Mouse (Mus musculus): ENCODE measurements around the gene Bpifb1.
"Not testable (repeated sequence)": the region's sequence is repeated elsewhere in the genome, so short reads cannot be mapped to it uniquely, and the experiment has no call there.

The Bpifb1 gene

GRCm38 (mm10) chr2:154211121-154211520 lies 20.5 kb downstream of the Bpifb1 start:
- no peak for DNase-seq (ENCODE audit: extremely low spot score)

- DNase-seq (ENCODE audit: extremely low spot score) = no peak
Measured at GRCm38 (mm10) chr2:154211881-154212280, 21.3 kb downstream of the Bpifb1 start.

- peak; percentile 67 for DNase-seq (ENCODE audit: extremely low spot score)
Measured at GRCm38 (mm10) chr2:154215191-154215590, 24.6 kb downstream of the Bpifb1 start.

GRCm38 (mm10) chr2:154219950-154220349 lies 29.3 kb downstream of the Bpifb1 start:
- no peak for DNase-seq (ENCODE audit: extremely low spot score)

GRCm38 (mm10) chr2:154223265-154223916 lies 32.8 kb downstream of the Bpifb1 start, which contains the start of gene Bpifb5:
Bpifb5 (plus strand) TSS chr2:154223742.
- DNase-seq (ENCODE audit: extremely low spot score) = peak; percentile 73

GRCm38 (mm10) chr2:154223917-154224273 lies 33.3 kb downstream of the Bpifb1 start:
- DNase-seq (ENCODE audit: extremely low spot score) = peak; percentile 59

- DNase-seq (ENCODE audit: extremely low spot score) = no peak
Measured at GRCm38 (mm10) chr2:154226991-154227390, 36.4 kb downstream of the Bpifb1 start.

- DNase-seq (ENCODE audit: extremely low spot score) = no peak
Measured at GRCm38 (mm10) chr2:154227830-154228229, 37.2 kb downstream of the Bpifb1 start.

GRCm38 (mm10) chr2:154233426-154233825 lies 42.8 kb downstream of the Bpifb1 start:
- no peak for DNase-seq (ENCODE audit: extremely low spot score)

GRCm38 (mm10) chr2:154240771-154241170 lies 50.2 kb downstream of the Bpifb1 start:
- DNase-seq (ENCODE audit: extremely low spot score) = no peak

GRCm38 (mm10) chr2:154242726-154243125 lies 52.1 kb downstream of the Bpifb1 start:
- DNase-seq (ENCODE audit: extremely low spot score) = not testable (repeated sequence)

GRCm38 (mm10) chr2:154243356-154244036 lies 52.9 kb downstream of the Bpifb1 start:
- no peak for DNase-seq (ENCODE audit: extremely low spot score)

GRCm38 (mm10) chr2:154245322-154245721 lies 54.7 kb downstream of the Bpifb1 start:
- no peak for DNase-seq (ENCODE audit: extremely low spot score)

GRCm38 (mm10) chr2:154255254-154255653 lies 64.6 kb downstream of the Bpifb1 start:
- DNase-seq (ENCODE audit: extremely low spot score) = not testable (repeated sequence)

- no peak for DNase-seq (ENCODE audit: extremely low spot score)
Measured at GRCm38 (mm10) chr2:154255770-154256169, 65.2 kb downstream of the Bpifb1 start.

- not testable (repeated sequence) for DNase-seq (ENCODE audit: extremely low spot score)
Measured at GRCm38 (mm10) chr2:154257554-154257953, 66.9 kb downstream of the Bpifb1 start, which contains the start of gene Bpifb9a. Bpifb9a (plus strand) TSS chr2:154257854.

GRCm38 (mm10) chr2:154264397-154264796 lies 73.8 kb downstream of the Bpifb1 start:
- DNase-seq (ENCODE audit: extremely low spot score) = not testable (repeated sequence)
